Mouse (Mus musculus) retina, embryonic 14.5 days (tissue): ENCODE measurements around the gene Gm13941.
A peak's percentile ranks its signal among the peaks of the same experiment; 100 is the strongest.

Source experiments
- DNase-seq: peaks from one replicate; pipeline ENCODE4 v3.0.0-alpha.2; 2015; ENCODE audit warnings: low spot score

The Gm13941 gene

DNA sequence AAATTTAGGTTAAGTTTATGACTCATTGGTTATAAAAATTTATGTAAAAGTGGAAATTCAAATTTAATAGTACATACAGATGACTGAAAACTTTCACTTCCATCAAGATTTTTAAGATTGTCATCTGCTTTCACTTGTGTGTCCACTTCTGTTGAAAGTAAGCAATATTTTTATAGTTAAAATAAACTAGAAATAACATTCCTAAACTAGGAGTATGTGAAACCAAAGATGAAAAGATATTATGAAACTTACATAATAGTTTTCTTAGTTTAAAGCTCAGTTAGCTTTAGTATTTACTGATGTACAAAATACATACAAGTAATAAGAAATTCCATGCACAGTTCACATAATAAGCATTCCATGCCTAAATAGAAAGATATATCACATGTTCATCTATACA, at the start of gene Gm13941:
Gm13941 (minus strand) TSS at position 101 of the 400 bp plus-strand sequence.
- DNase-seq, result no peak

- no peak for DNase-seq
Measured at GRCm38 (mm10) chr2:111152836-111153235, 47.1 kb upstream of the Gm13941 start, which contains the start of gene Gm15130. Gene Gm15130, minus strand, starts transcription at chr2:111152936.

DNA sequence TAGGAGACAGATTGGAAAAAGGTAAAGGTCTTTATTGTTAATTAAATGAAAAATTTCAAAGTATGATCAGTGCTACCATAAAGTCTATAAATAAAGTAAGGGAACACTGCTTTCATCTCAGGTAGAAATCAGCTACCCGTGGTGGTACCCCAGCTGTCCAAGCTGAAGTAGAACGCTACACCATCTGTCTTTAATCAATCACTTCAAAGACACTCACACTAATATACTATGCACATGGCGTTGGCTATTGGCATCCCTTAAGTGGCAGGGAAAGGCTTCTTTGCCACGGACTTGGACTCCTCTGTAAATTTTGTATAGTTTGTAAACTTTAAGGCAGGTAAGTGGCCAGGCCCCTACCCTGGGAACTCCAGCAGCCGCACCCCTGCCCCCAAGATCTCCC, 30.0 kb upstream of the Gm13941 start:
- no peak for DNase-seq

GRCm38 (mm10) chr2:111058586-111059261, 47.1 kb downstream of the Gm13941 start:
- peak; percentile 85 for DNase-seq
